Mouse (Mus musculus) olfactory bulb, adult 2 months (tissue): ENCODE data around the gene Cyp2u1.

Experiments used
- CTCF ChIP-seq: fragments of 200-500 bp; IDR thresholded peaks from 2 replicates; pipeline ENCODE4 v1.5.1; 2012; ENCODE audit warnings: low read depth, mild to moderate bottlenecking, low read length, moderate library complexity; ENCODE audit not compliant: insufficient read depth
- POLR2A ChIP-seq: fragments of 200-500 bp; IDR thresholded peaks from 2 replicates; pipeline ENCODE4 v1.6.1; 2012; ENCODE audit warnings: mild to moderate bottlenecking, low read depth, low read length, moderate library complexity; ENCODE audit not compliant: insufficient read depth

- TF ChIP-seq POLR2A = no peak
- no peak for TF ChIP-seq CTCF
These were observed 37.9 kb upstream of the Cyp2u1 start for GRCm38 (mm10) chr3:131340885-131341284.
